Mouse (Mus musculus) adrenal gland, adult (tissue): ENCODE results near the gene Kctd11.
A peak's percentile ranks its signal among the peaks of the same experiment; 100 is the strongest.

ENCODE experiments used
- DNase-seq, 2 experiments: peaks; one replicate each; pipeline ENCODE4 v3.0.0; 2022 to 2023; ENCODE audit warnings: low spot score in 1 of 2; ENCODE audit not compliant: inconsistent age in 2 of 2

Gene Kctd11

DNA sequence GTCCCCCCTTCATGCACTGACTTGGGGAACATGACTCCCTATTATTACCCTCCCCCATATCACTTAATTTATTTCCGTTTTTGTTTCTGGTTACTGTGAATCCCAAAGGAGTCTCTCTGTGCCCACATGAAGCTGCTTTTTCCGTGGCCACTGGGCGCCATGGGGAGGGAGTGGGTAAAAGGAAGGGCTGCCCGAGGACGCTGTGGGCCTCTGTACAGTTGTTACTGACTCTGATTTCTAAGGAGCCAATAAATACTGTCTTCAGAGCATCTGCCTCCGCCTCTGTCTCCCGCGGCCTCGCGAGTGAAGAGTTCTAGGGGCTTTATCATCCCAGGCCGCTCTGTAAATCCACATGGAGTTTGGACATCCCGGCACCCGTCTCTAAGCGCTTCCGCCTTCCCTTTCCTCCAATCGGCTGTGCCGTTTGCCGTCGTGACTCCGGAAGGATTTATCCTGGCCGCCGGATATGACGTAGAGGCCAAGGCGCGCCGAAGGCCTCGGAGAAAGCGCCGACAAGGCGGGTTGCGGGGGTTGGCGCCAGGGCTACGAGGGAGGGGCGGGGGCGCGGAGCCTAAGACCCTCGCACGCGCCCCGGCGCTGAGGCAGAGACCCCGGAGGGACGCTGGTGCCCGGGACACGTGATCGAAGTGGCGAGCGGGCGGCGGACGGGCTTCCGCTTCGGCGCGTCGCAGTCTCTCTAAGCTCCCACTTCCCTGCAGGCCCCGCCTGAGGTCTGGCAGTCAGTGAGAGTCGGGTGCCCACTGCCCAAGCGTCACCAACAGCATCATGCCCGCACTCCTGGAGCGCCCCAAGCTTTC lies 32.6 kb upstream of the Kctd11 start, which contains the start of gene Gps2:
Gene Gps2 (plus strand): TSS at position 335 of the 818 bp plus-strand sequence.
- peak; percentile 94 to 98 for DNase-seq

DNA sequence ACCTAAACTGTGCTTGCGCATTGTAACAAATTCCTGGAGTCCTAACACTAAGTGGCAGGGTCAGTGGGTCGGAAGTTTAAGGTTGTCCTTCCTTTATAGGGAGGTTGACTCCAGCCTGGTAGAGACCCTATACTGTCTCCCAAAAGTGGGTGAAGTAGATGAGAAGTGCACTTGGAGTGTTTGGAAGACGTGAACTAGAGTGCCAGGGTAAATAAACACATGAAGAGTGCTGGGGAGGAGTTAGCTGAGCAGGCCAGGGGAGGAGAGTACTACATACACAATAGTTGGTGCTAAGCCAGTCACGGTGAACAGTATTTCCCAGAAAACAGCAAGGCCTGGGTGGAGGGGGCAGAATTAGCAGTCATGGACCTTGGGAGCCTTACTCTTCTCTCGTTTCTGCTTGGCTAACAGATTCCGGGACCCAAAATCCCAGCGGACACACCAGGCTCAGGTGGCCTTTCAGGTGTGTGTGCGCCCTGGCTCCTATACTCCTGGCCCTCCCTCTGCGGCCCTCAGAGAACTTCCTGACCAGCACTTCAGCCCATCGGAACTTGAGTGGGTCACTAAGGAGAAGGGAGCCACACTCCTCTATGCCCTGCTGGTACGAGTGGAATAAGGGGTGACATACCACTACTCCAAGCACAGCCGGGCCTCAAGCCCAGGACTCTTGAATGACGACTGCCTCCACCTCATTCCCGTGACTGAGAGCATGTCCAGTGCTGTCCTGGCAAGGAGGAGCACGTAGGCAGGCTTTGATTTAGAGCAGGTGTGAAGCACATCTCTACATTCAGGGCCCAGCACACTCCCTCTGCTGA lies 31.7 kb upstream of the Kctd11 start:
- DNase-seq = peak in 1 of 2 experiments; percentile 58

GRCm38 (mm10) chr11:69911701-69912100 lies 30.5 kb upstream of the Kctd11 start:
- DNase-seq = no peak

GRCm38 (mm10) chr11:69910781-69911560 lies 29.8 kb upstream of the Kctd11 start:
- peak in 1 of 2 experiments; percentile 29 for DNase-seq

DNA sequence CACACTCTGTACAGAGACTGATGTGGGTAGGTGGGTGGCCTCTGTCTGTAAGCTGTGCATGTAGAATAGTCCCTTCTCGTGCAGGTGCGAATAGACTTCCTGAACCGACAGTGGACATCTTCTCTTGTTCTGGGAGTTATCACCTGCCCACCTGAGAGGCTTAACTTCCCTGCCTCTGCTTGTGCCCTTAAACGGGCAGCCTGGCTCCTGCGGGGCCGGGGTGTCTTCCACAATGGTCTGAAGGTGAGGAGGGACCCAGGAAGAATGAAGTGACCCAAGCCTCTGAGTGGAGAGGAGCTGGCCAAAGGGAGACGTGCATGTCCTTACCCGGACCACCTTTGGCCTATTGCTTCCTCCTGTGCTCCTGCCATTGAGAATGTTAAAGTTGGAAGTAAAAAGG lies 29.0 kb upstream of the Kctd11 start:
- peak in 1 of 2 experiments; percentile 17 for DNase-seq

DNA sequence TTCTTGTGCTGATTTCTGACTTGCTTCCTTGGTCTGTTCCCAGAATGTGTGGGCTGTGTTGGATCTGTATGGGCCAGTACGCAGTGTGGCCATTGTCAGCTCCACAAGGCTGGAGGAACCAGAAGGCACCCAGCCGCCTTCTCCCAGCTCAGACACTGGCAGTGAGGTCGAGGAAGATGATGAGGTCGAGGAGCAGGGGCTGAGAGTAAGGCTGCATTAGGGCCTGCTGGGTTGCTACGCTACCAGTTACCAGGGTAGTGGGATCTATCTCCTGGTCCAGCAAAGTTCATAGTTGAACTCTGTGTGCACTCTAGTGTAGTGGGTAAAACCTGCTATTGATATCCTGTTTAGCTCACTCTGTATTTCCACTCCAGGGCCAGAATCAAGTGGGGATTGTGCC lies 28.0 kb upstream of the Kctd11 start:
- DNase-seq = no peak

GRCm38 (mm10) chr11:69908645-69909044 lies 27.4 kb upstream of the Kctd11 start:
- peak in 1 of 2 experiments; percentile 21 for DNase-seq

- peak in 1 of 2 experiments; percentile 33 for DNase-seq
These were observed 23.1 kb upstream of the Kctd11 start for GRCm38 (mm10) chr11:69904311-69904710.

- no peak for DNase-seq
These were observed 21.8 kb upstream of the Kctd11 start for GRCm38 (mm10) chr11:69902972-69903371.

GRCm38 (mm10) chr11:69901993-69902392 lies 20.8 kb upstream of the Kctd11 start:
- no peak for DNase-seq

DNA sequence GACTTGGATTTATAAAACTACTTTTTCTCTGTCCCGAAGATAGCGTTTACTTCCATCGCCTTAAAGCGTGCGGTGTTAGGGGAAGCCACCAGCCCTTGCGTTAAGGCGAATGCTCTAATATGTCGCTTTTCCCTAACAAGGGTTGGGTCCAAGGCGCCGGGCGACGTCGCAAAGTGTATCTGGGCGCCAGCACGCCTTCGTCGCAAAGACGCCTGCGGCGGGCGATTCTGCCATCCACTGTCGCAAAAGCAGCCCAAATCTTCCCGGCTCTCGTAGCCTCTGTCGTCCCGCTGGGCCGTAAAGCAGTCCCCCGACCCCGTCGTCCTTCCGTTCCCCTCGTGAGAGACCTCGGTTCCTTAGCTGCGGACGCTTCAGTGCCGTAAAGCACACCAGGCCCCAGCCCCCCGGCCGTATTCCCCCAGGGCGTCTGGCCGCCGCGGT lies 20.2 kb upstream of the Kctd11 start:
- peak; percentile 98 for DNase-seq

GRCm38 (mm10) chr11:69900471-69901405 lies 19.5 kb upstream of the Kctd11 start, which contains the start of the genes 2810408A11Rik and Neurl4:
2810408A11Rik (minus strand) TSS chr11:69900987.
Neurl4 (plus strand) TSS chr11:69901072.
- peak; percentile 92 to 97 for DNase-seq

DNA sequence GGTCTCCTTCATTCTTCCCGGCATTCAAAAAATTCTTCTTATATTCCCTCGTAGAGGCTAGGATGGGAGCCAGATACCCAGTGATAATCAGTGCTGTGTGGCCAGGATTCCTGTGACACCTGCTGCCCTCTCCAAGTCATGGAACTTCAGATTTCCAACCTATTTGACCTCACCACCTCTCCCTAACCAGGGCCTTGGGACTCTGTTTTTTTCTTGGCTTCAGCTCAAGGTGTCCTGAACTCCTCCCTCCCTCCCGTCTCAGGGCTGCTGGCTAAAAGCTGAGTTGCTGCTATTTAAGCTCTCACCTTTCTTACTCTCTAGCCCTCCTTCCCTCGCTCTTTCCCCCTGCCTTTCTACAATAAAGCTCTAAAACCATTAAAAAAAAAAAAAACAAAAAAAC lies 18.7 kb upstream of the Kctd11 start:
- peak in 1 of 2 experiments; percentile 53 for DNase-seq

GRCm38 (mm10) chr11:69895291-69895690 lies 14.1 kb upstream of the Kctd11 start, which contains the start of gene Acap1:
Acap1 (minus strand) TSS chr11:69895539.
- no peak for DNase-seq

GRCm38 (mm10) chr11:69894671-69895070 lies 13.5 kb upstream of the Kctd11 start:
- peak in 1 of 2 experiments; percentile 25 for DNase-seq

DNA sequence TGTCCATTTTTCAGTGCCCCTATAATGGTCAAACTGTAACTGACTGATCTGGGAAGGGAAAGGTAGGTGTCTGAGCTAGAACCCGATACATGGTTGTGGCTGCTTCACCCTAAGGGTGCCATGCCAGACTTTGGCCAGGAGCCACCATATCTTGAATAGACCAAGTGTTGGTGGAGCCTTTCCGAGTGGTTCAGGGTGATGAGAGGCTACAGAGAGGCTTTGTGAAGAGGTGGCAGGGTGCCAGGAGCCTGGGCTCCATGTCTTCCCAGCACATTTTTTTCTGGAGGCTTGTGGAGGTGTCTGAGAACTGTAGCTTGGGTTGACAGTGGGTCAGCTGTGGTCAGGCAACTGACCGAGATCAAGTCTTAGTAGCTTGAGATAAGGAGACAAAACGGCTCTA lies 10.3 kb upstream of the Kctd11 start:
- peak in 1 of 2 experiments; percentile 37 for DNase-seq

- peak in 1 of 2 experiments; percentile 28 for DNase-seq
These were observed 5.9 kb upstream of the Kctd11 start for GRCm38 (mm10) chr11:69886907-69887635.

- DNase-seq = no peak
These were observed 3.5 kb upstream of the Kctd11 start for GRCm38 (mm10) chr11:69884663-69885062.

DNA sequence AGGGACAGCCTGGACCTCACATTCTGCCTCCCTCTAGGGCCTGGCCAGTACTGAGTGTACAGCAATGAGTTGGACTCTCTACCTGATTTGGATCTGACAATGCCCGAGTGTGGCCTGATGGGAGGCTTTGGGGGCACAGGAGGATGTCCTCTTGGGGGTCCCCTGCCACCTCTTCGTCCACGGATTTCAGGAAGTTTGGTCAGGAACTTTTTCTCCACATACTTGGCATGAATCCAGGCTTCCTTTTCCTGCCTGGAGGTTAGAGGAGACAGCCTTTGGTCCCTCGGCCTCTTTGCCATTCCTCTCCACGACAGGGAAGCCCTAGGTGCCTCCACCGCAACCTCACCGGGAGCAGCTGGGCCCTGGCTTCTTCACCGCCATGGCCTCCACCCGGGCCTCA lies 3.0 kb upstream of the Kctd11 start:
- DNase-seq = peak; percentile 20 to 62
